Mouse (Mus musculus) heart, adult 2 months (tissue): ENCODE data around the gene Arid5b. TPM values are rescaled to one million over a fixed set of nuclear protein-coding genes. Genes with fewer than 3 reads are reported as not detected.

Source experiments
- DNase-seq, 2 experiments: peaks; one replicate each; pipeline ENCODE4 v3.0.0; 2021
- H3K27ac ChIP-seq: fragments of 200-600 bp; 2 replicates; pipeline ENCODE4 v1.8.1; 2022
- H3K27me3 ChIP-seq: fragments of 200-500 bp; 2 replicates; pipeline ENCODE4 v1.6.1; 2012; ENCODE audit warnings: mild to moderate bottlenecking, low read length, inconsistent platforms, mixed read lengths; ENCODE audit not compliant: control insufficient read depth, insufficient read depth
- H3K36me3 ChIP-seq: fragments of 200-500 bp; 2 replicates; pipeline ENCODE4 v1.6.1; 2012; ENCODE audit warnings: low read length, inconsistent platforms; ENCODE audit not compliant: control insufficient read depth, insufficient read depth
- H3K4me1 ChIP-seq: fragments of 200-500 bp; 2 replicates; pipeline ENCODE4 v1.6.1; 2011; ENCODE audit warnings: low read length; ENCODE audit not compliant: control insufficient read depth, insufficient read depth
- H3K4me3 ChIP-seq: fragments of 200-600 bp; 2 replicates; pipeline ENCODE4 v1.8.1; 2022
- H3K79me2 ChIP-seq: fragments of 200-500 bp; replicated peaks from 2 replicates; pipeline ENCODE4 v1.6.1; 2012; ENCODE audit warnings: mild to moderate bottlenecking, inconsistent platforms, low read length, moderate library complexity, mixed read lengths; ENCODE audit not compliant: control insufficient read depth, insufficient read depth
- H3K9ac ChIP-seq: fragments of 200-500 bp; 2 replicates; pipeline ENCODE4 v1.6.1; 2012; ENCODE audit warnings: low read depth, mild to moderate bottlenecking, control low read depth, inconsistent platforms, low read length, mixed read lengths
- CTCF ChIP-seq: fragments of 200-600 bp; IDR thresholded peaks from 2 replicates; pipeline ENCODE4 v1.8.1; 2022; ENCODE audit warnings: antibody characterized with exemption, mild to moderate bottlenecking, moderate library complexity
- EP300 ChIP-seq: fragments of 200-500 bp; IDR thresholded peaks from 2 replicates; pipeline ENCODE4 v1.6.1; 2011; ENCODE audit warnings: low read depth, low read length, control low read depth; ENCODE audit not compliant: insufficient read depth
- POLR2A ChIP-seq: fragments of 200-500 bp; IDR thresholded peaks from 2 replicates; pipeline ENCODE4 v1.6.1; 2011; ENCODE audit warnings: mild to moderate bottlenecking, low read depth, low read length, control low read depth; ENCODE audit not compliant: insufficient read depth
- WGBS: fragments of 180-500 bp; shearing (Covaris S2); methylation state at CpG from one replicate; pipeline ENCODE4 v1.1.7; 2018; 5-methylcytosine and 5-hydroxymethylcytosine counted together
- intact Hi-C: fragments of 180-260 bp; cut with DNase I; formaldehyde crosslinking; loops from one replicate; pipeline ENCODE4 v1.15.1; 2025
- polyA plus RNA-seq: library from polyadenylated mRNA; depleted of rRNA; stranded (reverse); fragments of >200 nt; gene quantifications from 2 replicates; pipeline ENCODE4 v1.2.3, GENCODE M21; 2012
- total RNA-seq, 2 experiments: library from RNA; stranded (reverse); gene quantifications; 2 replicates each; pipeline ENCODE4 v1.2.3; 2021

Arid5b gene
- total and polyA plus RNA-seq, 3 experiments, result 6.3 to 22.5 (median 21.1) TPM

DNA sequence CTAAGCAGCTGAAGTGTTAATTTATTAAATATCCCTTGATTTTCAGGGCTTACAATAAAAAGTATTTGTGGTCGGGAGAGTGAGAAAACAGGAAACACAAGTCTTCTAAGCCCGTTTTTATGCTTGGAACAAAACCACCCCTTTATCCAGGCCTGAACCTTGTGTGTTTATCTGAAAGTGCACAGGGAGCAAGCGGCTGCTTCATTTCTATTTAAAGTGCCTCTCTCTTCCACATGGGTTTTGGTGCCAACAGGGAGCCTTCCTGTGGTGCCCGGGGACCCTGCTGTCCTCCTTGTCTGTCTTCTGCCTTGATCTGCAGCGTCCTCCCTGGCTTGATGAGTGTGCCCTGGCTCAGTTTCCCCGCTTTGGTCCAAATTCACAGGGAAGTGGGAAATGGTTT is 40.9 kb upstream of the Arid5b start:
- peak in 1 of 2 experiments; percentile 7 for DNase-seq

DNA sequence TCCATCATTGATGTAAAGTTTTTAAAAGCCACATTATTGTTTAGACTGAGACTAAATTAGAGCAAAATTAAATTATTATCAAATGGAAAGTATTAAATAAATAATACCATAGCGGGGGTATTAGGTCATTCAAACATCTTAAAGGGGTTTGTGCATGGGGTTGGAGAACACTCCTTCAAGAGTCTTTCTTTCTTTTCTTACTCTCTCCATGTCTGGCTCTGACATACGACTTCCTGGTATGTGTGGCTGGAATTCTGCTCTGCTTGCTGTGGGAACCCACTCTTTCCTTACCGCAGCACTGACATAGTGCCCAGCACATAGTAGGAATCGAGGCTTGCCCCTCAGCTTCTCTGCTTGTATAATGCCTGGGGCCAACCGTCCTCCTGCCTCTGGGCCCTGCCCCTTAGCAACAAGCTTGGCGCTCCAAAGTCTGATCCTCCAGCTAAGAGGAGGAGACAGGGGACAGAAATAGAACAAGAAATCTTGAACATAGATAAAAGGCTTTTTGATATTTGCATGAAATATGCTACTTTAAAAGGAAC is 40.0 kb upstream of the Arid5b start:
- TF ChIP-seq POLR2A, result no peak
- no peak for TF ChIP-seq EP300
- no peak for TF ChIP-seq CTCF
- peak overlapping the region; percentile 66; the same call in 1 of the 2 replicates for H3K9ac ChIP-seq
- WGBS, result 28% methylated on average over 6 of the region's 6 CpGs
- intact Hi-C loops, result no loop called here
- peaks cover 2% of the 10 kb centered on the region; the same call in 1 of the 2 replicates for H3K36me3 ChIP-seq
- H3K4me1 ChIP-seq, result peaks cover 2% of the 10 kb centered on the region
- H3K27me3 ChIP-seq, result no peaks in the 10 kb centered on the region
- H3K27ac ChIP-seq, result peak overlapping the region; percentile 59
- H3K79me2 ChIP-seq, result no peaks in the 10 kb centered on the region
- DNase-seq, result peak; percentile 17 to 22
- no peak overlapping the region for H3K4me3 ChIP-seq

More for the DNA sequence above, 40.9 kb upstream of the Arid5b start:
- Histone ChIP-seq H3K4me3 (no peak overlapping the region), H3K27ac (peak overlapping the region; percentile 59), H3K79me2 (no peaks in the 10 kb centered on the region), H3K36me3 (peaks cover 2% of the 10 kb centered on the region; the same call in 1 of the 2 replicates), H3K27me3 (no peaks in the 10 kb centered on the region), H3K9ac (no peak overlapping the region), H3K4me1 (peaks cover 2% of the 10 kb centered on the region)
- TF ChIP-seq EP300 (no peak), CTCF (no peak), POLR2A (no peak)
- WGBS, result 24% methylated on average over 6 of the region's 6 CpGs
- intact Hi-C loops, result no loop called here

DNA sequence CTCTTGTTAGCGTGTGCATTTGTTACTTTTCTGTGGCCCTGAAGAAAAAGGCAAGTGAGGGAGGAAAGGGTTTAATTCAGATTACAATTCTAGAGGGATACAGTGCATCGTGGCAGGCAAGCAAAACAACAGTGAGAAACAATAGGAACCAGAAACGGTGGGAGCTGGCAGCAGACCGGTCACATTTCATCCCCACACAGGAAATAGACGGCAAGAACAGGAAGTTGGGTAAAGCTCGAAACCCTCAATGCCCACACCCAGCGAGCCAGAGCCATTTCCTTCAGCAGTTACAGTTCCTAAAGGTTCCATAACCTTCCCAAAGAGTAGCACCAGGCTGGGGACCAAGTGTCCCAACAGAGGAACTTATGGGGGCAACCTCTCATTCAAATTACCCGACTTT is 34.2 kb upstream of the Arid5b start:
- H3K4me1 ChIP-seq, result no peaks in the 10 kb centered on the region
- H3K79me2 ChIP-seq, result no peaks in the 10 kb centered on the region
- H3K27ac ChIP-seq, result no peak overlapping the region
- DNase-seq, result no peak
- H3K4me3 ChIP-seq, result no peak overlapping the region
- H3K36me3 ChIP-seq, result no peaks in the 10 kb centered on the region
- H3K27me3 ChIP-seq, result no peaks in the 10 kb centered on the region
- no peak overlapping the region for H3K9ac ChIP-seq
- 42% methylated on average over 8 of the region's 8 CpGs for WGBS
- TF ChIP-seq CTCF (no peak), EP300 (no peak), POLR2A (no peak)
- intact Hi-C loops, result no loop called here

DNA sequence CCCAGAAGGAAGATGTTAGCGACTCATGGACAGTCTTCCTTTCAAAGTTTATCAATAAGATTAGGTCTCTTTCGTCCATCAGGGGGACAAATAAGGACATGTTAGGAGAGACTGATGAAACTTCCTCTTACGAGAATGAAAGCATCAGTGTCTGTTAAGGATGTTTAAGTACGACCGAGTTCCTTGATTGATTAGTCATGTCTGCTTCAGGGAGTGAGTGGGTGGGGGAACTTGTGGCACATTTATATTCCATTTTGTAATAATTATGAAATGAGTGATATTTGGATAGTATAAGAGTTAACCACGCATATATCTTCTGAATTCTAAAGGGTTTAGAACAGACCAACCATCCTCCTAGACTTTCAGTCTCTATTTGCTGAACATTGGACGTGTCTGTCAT is 22.5 kb upstream of the Arid5b start:
- no peak for DNase-seq
- Histone ChIP-seq H3K27ac (no peak overlapping the region), H3K79me2 (no peaks in the 10 kb centered on the region), H3K9ac (no peak overlapping the region), H3K36me3 (no peaks in the 10 kb centered on the region), H3K27me3 (no peaks in the 10 kb centered on the region), H3K4me1 (no peaks in the 10 kb centered on the region), H3K4me3 (no peak overlapping the region)
- intact Hi-C loops, result no loop called here
- no peak for TF ChIP-seq CTCF
- no peak for TF ChIP-seq EP300
- TF ChIP-seq POLR2A, result no peak
- WGBS, result 73% methylated on average over 7 of the region's 7 CpGs

DNA sequence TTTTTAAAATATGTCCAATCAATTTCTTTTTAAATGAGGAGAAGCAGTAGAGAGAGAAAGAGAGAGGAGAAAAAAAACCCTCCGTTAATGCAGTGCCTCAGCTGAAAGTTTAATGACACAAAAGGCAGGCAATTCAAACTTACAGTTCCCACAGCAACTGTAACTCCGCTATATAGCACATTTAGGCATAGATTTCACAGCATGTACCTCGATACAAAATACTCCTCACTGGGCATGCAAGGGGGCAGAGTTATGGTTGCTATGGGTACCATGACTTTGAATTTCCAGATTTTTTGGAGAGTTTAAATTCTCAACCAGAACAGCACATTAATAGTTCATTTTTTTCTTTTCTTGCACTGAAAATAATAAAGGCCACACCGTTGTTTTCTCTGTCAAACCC is 10.9 kb upstream of the Arid5b start:
- no peaks in the 10 kb centered on the region for H3K79me2 ChIP-seq
- no peaks in the 10 kb centered on the region for H3K36me3 ChIP-seq
- H3K4me3 ChIP-seq, result no peak overlapping the region
- 78% methylated on average over 4 of the region's 4 CpGs for WGBS
- H3K9ac ChIP-seq, result no peak overlapping the region
- no peak overlapping the region for H3K27ac ChIP-seq
- no peak for DNase-seq
- TF ChIP-seq CTCF (no peak), POLR2A (no peak), EP300 (no peak)
- H3K27me3 ChIP-seq, result no peaks in the 10 kb centered on the region
- H3K4me1 ChIP-seq, result no peaks in the 10 kb centered on the region; the same call in 1 of the 2 replicates
- intact Hi-C loops, result loop anchor here (10.0 kb wide), 1 partner anchor 975 kb away; no protein-coding TSS in a partner anchor

DNA sequence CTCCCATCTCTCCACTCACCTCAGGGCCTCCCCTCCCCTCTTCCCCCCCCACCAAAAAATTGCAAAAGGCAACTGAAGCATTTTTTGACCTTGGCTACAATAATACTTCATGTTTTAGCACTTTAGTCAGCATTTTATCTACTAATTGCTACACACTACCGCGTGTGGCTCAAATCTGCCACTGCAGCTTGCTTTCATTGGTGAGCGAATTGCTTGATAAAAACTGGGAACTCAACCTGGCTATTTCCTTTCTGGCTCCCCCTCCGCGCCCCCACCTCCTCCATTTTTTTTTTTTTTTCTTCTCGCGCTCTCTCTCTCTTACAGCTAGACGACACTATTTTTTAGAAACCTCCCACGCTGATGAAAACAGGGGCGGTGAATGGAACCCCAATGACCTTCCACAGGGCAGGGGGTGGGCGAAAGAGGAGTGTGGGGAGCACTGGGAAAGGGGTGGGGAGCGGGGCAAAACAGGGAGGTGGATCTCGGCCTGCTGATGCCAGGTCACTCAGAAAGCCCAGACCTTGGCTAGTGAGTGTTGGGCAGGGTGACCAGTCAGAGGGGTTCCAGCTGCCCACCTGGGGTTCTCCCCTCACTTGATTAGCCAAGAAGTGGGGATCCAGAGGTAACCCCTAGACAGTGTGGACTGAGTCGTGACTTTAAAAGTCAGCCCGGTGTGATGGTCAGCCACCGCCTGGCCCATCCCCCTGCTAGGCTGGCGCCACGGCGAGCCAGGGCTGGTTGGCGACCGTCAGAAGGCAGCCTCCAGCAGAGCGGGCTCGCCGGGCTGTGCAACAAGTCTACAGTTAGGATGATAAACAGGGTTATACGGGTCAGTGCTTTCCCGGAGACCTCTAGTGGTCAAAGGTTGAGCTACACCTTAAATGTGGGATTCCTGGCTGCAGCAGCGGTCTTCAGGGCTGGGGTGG is 4.2 kb upstream of the Arid5b start:
- peak; percentile 91 for TF ChIP-seq CTCF
- TF ChIP-seq EP300, result 0 out of 2 replicates have a peak, but pooled peaks have one; percentile 51
- peak; percentile 65; the same call in 1 of the 2 replicates for TF ChIP-seq POLR2A
- Histone ChIP-seq H3K36me3 (no peaks in the 10 kb centered on the region), H3K27ac (peak overlapping the region; percentile 93), H3K9ac (peak overlapping the region; percentile 72), H3K27me3 (no peaks in the 10 kb centered on the region), H3K4me1 (peaks cover 1% of the 10 kb centered on the region; the same call in 1 of the 2 replicates), H3K4me3 (peak overlapping the region; percentile 53), H3K79me2 (no peaks in the 10 kb centered on the region)
- intact Hi-C loops, result loop anchor here (2.0 to 10.0 kb wide), 5 partner anchors 136 to 968 kb away; no protein-coding TSS in a partner anchor
- WGBS, result under 1% methylated on average over 27 of the region's 27 CpGs
- DNase-seq, result peak; percentile 83 to 88
